Mouse (Mus musculus): ENCODE results near the gene Nol10. TPM values are rescaled to one million over a fixed set of nuclear protein-coding genes. Genes with fewer than 3 reads are reported as not detected.

The Nol10 gene
- total and polyA plus RNA-seq, 2 experiments from 2014 or later: 13.2 to 13.9 TPM

DNA sequence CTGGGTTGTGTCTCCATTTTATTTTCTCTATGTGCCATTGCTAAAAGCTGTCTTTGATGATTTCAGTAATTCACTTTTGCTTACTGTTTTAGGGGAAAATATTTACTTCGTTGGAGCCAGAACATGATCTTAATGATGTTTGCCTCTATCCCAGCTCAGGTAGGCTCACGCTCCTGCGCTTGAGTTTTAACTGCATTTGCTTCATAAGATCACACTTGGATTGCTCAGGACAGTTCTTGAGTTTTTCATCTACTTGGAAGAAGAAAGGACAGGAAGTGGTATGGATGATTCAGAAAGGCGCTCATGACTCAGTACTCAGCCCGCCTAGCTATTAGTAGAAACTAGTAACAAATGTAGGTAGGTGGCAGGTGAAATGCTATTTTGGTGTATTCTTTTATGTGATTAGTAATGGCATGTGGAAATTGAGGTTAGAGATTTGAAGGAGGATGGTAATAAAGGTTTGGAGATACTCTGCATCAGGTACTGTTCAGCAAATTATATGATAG, 25.3 kb downstream of the Nol10 start:
- Histone ChIP-seq H3K27me3 (ENCODE audit: insufficient read depth, low read length) (no peaks in the 10 kb centered on the region), H3K27ac (ENCODE audit: low read depth, low read length) (no peak overlapping the region), H3K36me3 (ENCODE audit: insufficient read depth) (peaks cover 72% of the 10 kb centered on the region), H3K4me2 (ENCODE audit: low read depth) (no peak overlapping the region), H3K4me1 (ENCODE audit: insufficient read depth) (no peaks in the 10 kb centered on the region), H3K9ac (no peak overlapping the region), H3K4me3 (ENCODE audit: low read depth, low read length) (no peak overlapping the region), H3K9me3 (ENCODE audit: low read length) (no peaks in the 10 kb centered on the region)
- no peak for DNase-seq
- ATAC-seq: no peak
- WGBS: 97% methylated on average over 5 of the region's 5 CpGs
- no peak for TF ChIP-seq CTCF (IDR thresholded peaks at IDR 0.05; ENCODE audit: low read depth)

DNA sequence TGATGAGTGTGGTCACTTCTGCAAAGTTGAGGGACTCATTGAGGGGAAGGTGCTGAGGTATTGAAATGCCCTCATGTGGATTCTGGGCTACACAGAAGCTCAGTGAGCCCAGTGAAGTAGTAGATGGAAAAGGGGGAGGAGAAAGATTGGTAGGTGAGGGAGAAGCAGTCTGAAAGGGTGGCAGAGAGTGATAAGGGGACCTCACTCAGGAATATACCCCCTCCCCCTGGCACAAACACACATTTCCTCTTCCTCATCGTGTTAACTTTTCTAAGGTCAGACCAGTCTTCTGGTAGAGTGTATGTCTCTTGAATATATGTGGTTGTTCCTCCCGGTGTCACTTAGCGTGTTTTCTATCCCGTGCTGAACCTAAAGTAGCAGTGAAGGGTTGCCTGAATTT, 27.0 kb downstream of the Nol10 start:
- no peak overlapping the region for H3K4me2 ChIP-seq (ENCODE audit: low read depth)
- H3K4me3 ChIP-seq (ENCODE audit: low read depth, low read length): no peak overlapping the region
- ATAC-seq (no peak), DNase-seq (no peak)
- no peak overlapping the region for H3K27ac ChIP-seq (ENCODE audit: low read depth, low read length)
- H3K4me1 ChIP-seq (ENCODE audit: insufficient read depth): no peaks in the 10 kb centered on the region
- TF ChIP-seq CTCF (IDR thresholded peaks at IDR 0.05; ENCODE audit: low read depth): no peak
- no peaks in the 10 kb centered on the region for H3K9me3 ChIP-seq (ENCODE audit: low read length)
- H3K9ac ChIP-seq: no peak overlapping the region
- WGBS: 94% methylated on average over 4 of the region's 4 CpGs
- no peaks in the 10 kb centered on the region for H3K27me3 ChIP-seq (ENCODE audit: insufficient read depth, low read length)
- peaks cover 67% of the 10 kb centered on the region for H3K36me3 ChIP-seq (ENCODE audit: insufficient read depth)

DNA sequence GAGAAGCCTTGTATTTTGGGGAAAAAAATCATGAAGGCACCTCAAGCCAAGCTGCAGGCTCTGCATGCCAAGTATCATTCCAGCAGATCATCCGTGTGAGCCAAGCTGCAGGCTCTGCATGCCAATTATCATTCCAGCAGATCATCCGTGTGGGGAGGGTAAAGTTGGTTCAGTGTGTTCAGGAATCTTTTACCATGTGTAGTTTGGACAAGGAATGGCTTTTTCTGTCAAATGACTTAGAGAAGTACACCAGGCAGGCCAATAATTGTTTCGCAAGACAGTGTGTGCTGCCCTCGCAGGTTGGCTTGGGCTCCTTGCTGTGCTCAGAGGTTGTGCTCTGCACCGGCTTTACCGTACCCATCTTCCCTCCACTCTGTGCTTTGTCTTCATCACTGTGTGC, 28.3 kb downstream of the Nol10 start:
- Histone ChIP-seq H3K27ac (ENCODE audit: low read depth, low read length) (no peak overlapping the region), H3K36me3 (ENCODE audit: insufficient read depth) (peaks cover 70% of the 10 kb centered on the region), H3K4me1 (ENCODE audit: insufficient read depth) (no peaks in the 10 kb centered on the region), H3K9me3 (ENCODE audit: low read length) (no peaks in the 10 kb centered on the region), H3K9ac (no peak overlapping the region), H3K4me3 (ENCODE audit: low read depth, low read length) (no peak overlapping the region), H3K27me3 (ENCODE audit: insufficient read depth, low read length) (no peaks in the 10 kb centered on the region), H3K4me2 (ENCODE audit: low read depth) (no peak overlapping the region)
- ATAC-seq (no peak), DNase-seq (no peak)
- WGBS: 78% methylated on average over 6 of the region's 6 CpGs
- TF ChIP-seq CTCF (IDR thresholded peaks at IDR 0.05; ENCODE audit: low read depth): no peak

DNA sequence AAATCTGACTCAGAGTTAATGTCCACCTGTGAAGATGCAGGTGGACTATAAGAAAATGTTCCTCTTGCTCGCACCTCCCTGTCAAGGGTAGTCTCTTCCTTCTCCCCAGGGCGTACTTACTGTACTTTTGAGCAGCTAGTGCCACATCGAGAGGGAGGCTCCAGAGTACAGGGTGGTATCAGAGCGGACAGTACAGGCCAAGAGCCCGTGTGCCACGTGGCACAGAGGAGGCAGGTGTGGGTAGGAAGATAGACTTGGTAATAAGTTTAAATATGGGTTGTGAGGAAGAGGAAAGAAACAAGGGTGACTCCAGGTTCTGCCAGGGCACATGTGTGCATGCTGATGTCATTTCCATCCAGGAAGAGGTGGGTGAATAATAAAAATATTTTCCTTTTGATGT, 32.7 kb downstream of the Nol10 start:
- DNase-seq (no peak), ATAC-seq (no peak)
- Histone ChIP-seq H3K4me3 (ENCODE audit: low read depth, low read length) (no peak overlapping the region), H3K9ac (no peak overlapping the region), H3K27me3 (ENCODE audit: insufficient read depth, low read length) (no peaks in the 10 kb centered on the region), H3K4me1 (ENCODE audit: insufficient read depth) (no peaks in the 10 kb centered on the region), H3K4me2 (ENCODE audit: low read depth) (no peak overlapping the region), H3K27ac (ENCODE audit: low read depth, low read length) (no peak overlapping the region), H3K9me3 (ENCODE audit: low read length) (no peaks in the 10 kb centered on the region), H3K36me3 (ENCODE audit: insufficient read depth) (peaks cover 34% of the 10 kb centered on the region)
- 94% methylated on average over 6 of the region's 6 CpGs for WGBS
- TF ChIP-seq CTCF (IDR thresholded peaks at IDR 0.05; ENCODE audit: low read depth): no peak

DNA sequence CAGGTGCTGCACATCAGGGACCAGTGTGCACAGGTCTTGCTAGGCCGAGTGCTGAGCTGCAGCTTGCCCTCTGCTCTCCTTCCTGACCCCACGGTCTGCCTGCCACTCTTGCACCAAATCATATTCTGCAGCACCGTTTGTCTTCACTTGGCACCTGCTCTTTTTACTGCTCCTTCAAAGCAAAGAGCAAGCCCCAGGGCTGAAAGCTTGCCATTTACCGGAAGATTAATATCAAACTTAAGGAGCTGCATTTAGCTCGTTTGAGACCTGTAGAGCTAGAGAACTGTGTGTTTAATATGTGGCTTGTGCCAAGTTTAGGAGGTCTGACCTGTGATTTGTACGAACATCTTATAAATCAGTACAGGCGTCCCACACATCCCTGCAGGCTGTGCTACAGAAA, 34.5 kb downstream of the Nol10 start:
- H3K27ac ChIP-seq (ENCODE audit: low read depth, low read length): no peak overlapping the region
- H3K9ac ChIP-seq: no peak overlapping the region
- no peak for TF ChIP-seq CTCF (IDR thresholded peaks at IDR 0.05; ENCODE audit: low read depth)
- H3K4me3 ChIP-seq (ENCODE audit: low read depth, low read length): no peak overlapping the region
- no peaks in the 10 kb centered on the region for H3K4me1 ChIP-seq (ENCODE audit: insufficient read depth)
- peaks cover 23% of the 10 kb centered on the region for H3K36me3 ChIP-seq (ENCODE audit: insufficient read depth)
- no peaks in the 10 kb centered on the region for H3K9me3 ChIP-seq (ENCODE audit: low read length)
- WGBS: 90% methylated on average over 7 of the region's 7 CpGs
- H3K27me3 ChIP-seq (ENCODE audit: insufficient read depth, low read length): no peaks in the 10 kb centered on the region
- ATAC-seq (no peak), DNase-seq (no peak)
- H3K4me2 ChIP-seq (ENCODE audit: low read depth): no peak overlapping the region

DNA sequence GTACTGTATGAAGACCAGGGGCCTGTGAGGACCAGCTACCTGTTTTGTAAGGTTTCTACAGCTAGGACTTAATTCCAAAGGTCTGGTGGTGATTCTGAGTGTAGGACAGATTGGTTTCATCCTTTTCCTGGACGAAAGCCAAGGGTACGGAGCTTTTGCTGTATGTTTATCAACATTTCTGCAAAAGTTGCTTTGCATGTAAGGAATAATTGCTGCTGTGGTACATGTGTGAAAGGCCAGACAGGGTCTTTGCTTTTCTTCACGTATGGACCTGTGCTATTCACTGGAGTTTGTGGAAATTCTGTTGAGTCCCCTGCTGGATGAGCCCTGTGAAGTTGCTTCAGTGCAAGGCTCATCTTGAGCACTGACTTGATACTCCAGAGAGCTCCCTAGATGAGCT, 38.6 kb downstream of the Nol10 start:
- WGBS: 80% methylated on average over 3 of the region's 3 CpGs
- Histone ChIP-seq H3K9ac (no peak overlapping the region), H3K4me2 (ENCODE audit: low read depth) (no peak overlapping the region), H3K27ac (ENCODE audit: low read depth, low read length) (no peak overlapping the region), H3K27me3 (ENCODE audit: insufficient read depth, low read length) (no peaks in the 10 kb centered on the region), H3K9me3 (ENCODE audit: low read length) (no peaks in the 10 kb centered on the region), H3K36me3 (ENCODE audit: insufficient read depth) (peaks cover 5% of the 10 kb centered on the region; the same call in 1 of the 2 replicates), H3K4me1 (ENCODE audit: insufficient read depth) (no peaks in the 10 kb centered on the region), H3K4me3 (ENCODE audit: low read depth, low read length) (no peak overlapping the region)
- ATAC-seq (no peak), DNase-seq (no peak)
- no peak for TF ChIP-seq CTCF (IDR thresholded peaks at IDR 0.05; ENCODE audit: low read depth)

DNA sequence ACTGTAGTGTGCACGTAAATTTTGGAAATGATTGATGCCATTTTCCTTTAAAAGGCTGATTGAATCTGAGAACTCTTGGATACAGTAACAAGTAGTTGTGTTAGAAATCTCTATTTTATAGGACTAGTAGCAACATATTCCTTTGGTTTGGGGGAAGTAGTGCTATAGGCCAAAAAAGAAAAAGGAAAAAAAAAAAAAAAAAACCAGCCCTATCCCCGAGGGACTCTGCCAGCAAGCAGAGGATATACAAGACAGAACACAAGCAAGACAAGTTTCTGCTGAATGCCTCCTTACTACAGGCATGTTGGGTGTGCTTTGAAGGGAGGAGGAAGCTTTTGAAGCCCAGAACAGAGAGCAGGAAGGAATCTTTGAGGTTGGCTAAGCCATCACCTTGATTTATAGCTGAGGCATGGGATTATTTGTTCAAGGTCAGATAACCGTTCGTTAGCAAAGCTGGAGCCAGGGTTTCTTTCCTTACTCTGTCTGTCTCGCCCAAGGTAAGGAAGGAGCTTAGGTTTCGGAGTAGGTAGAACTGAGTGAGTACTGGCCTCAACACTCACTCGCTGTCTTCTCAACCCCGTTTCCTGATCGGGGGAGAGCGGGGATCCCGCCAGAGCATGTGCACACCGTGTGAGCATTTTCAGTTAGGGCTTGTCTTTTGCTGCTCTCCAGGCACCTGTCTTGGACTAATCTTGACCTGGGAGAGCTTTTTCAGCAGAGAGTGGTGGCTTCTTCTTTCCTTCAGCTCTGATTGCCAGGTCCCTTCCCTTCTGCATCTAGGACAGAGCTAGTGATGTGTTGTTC, 39.3 kb downstream of the Nol10 start:
- 87% methylated on average over 12 of the region's 12 CpGs for WGBS
- Histone ChIP-seq H3K27me3 (ENCODE audit: insufficient read depth, low read length) (no peaks in the 10 kb centered on the region), H3K4me1 (ENCODE audit: insufficient read depth) (no peaks in the 10 kb centered on the region), H3K27ac (ENCODE audit: low read depth, low read length) (no peak overlapping the region), H3K36me3 (ENCODE audit: insufficient read depth) (peaks cover 4% of the 10 kb centered on the region; the same call in 1 of the 2 replicates), H3K4me3 (ENCODE audit: low read depth, low read length) (no peak overlapping the region), H3K4me2 (ENCODE audit: low read depth) (no peak overlapping the region), H3K9ac (no peak overlapping the region), H3K9me3 (ENCODE audit: low read length) (no peaks in the 10 kb centered on the region)
- no peak for TF ChIP-seq CTCF (IDR thresholded peaks at IDR 0.05; ENCODE audit: low read depth)
- no peak for DNase-seq
- ATAC-seq: no peak

Measured in forebrain, postnatal 0 days (tissue).